Mouse (Mus musculus) hindbrain, embryonic 14.5 days (tissue): ENCODE measurements around the gene Actl11. TPM values are rescaled to one million over a fixed set of nuclear protein-coding genes. Genes with fewer than 3 reads are reported as not detected.

Experiments used
- ATAC-seq: fragments of 200-750 bp; cut with Nextera tagmentation; 2 replicates; pipeline ENCODE4 v1.8.0; 2017; ENCODE audit warnings: moderate number of reproducible peaks, mild to moderate bottlenecking, moderate TSS enrichment, moderate library complexity; ENCODE audit not compliant: low FRiP score
- DNase-seq: peaks from one replicate; pipeline ENCODE4 v3.0.0-alpha.2; 2015; ENCODE audit warnings: low spot score
- H3K27ac ChIP-seq: fragments of 300-500 bp; sonication (generic); 2 replicates; pipeline ENCODE4 v1.5.1; 2014; ENCODE audit warnings: mild to moderate bottlenecking, moderate library complexity
- H3K27me3 ChIP-seq: fragments of 300-500 bp; sonication (generic); 2 replicates; pipeline ENCODE4 v1.6.1; 2014; ENCODE audit warnings: mild to moderate bottlenecking, low read length, mixed read lengths; ENCODE audit not compliant: control insufficient read depth, insufficient read depth
- H3K36me3 ChIP-seq: fragments of 300-500 bp; sonication (generic); replicated peaks from 2 replicates; pipeline ENCODE4 v1.6.1; 2014; ENCODE audit not compliant: control insufficient read depth, insufficient read depth
- H3K4me1 ChIP-seq: fragments of 300-500 bp; sonication (generic); replicated peaks from 2 replicates; pipeline ENCODE4 v1.6.1; 2014; ENCODE audit warnings: antibody characterized with exemption, low read length, mixed read lengths; ENCODE audit not compliant: control insufficient read depth, insufficient read depth
- H3K4me2 ChIP-seq: fragments of 300-500 bp; sonication (generic); replicated peaks from 2 replicates; pipeline ENCODE4 v1.6.1; 2014; ENCODE audit warnings: mild to moderate bottlenecking, moderate library complexity
- H3K4me3 ChIP-seq: fragments of 300-500 bp; sonication (generic); replicated peaks from 2 replicates; pipeline ENCODE4 v1.5.1; 2014; ENCODE audit warnings: mild to moderate bottlenecking, low read length
- H3K9ac ChIP-seq: fragments of 300-500 bp; sonication (generic); 2 replicates; pipeline ENCODE4 v1.6.1; 2014
- H3K9me3 ChIP-seq: fragments of 300-500 bp; sonication (generic); 2 replicates; pipeline ENCODE4 v1.6.1; 2016; ENCODE audit warnings: low read length; ENCODE audit not compliant: control insufficient read depth
- WGBS: fragments of 180-500 bp; shearing (Covaris S2); extraction: QIAGEN DNeasy Blood & Tissue Kit; methylation state at CpG from one replicate; pipeline ENCODE4 v1.1.7; 2014; 5-methylcytosine and 5-hydroxymethylcytosine counted together
- polyA plus RNA-seq: library from polyadenylated mRNA; unstranded; fragments of >200 nt; fragmentation: Nextera tagmentation; extraction: Ambion mirVana; gene quantifications from 2 replicates; pipeline ENCODE4 v1.2.1, GENCODE M21; 2014

Actl11 gene
- polyA plus RNA-seq, 1 experiment from 2014 or later: not detected

DNA sequence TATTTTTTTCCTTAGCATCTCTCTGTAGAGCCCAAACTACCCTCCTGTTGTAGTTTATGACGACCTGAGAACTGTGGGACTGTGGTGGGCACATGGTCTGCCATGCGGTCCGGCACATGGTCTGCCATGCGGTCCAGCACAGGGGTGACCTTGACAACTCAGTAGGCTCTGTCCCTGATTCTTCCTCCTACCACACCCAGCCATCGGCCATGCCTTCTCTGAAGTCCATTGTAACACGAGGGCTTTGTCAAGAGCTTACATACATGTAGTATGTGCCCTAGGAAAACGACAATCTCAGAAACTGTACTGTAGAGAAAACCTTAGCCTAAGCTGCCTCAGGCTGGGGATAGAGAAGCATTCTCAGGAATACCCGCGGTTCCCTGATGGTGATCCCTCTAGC is 36.4 kb downstream of the Actl11 start:
- Histone ChIP-seq H3K4me3 (no peak overlapping the region), H3K27me3 (no peaks in the 10 kb centered on the region), H3K4me1 (peaks cover 16% of the 10 kb centered on the region), H3K4me2 (no peak overlapping the region), H3K9ac (no peak overlapping the region), H3K9me3 (no peaks in the 10 kb centered on the region), H3K27ac (no peak overlapping the region), H3K36me3 (no peaks in the 10 kb centered on the region)
- DNase-seq (no peak), ATAC-seq (no peak)
- whole genome bisulfite sequencing: 91% methylated on average over 9 of the region's 9 CpGs

DNA sequence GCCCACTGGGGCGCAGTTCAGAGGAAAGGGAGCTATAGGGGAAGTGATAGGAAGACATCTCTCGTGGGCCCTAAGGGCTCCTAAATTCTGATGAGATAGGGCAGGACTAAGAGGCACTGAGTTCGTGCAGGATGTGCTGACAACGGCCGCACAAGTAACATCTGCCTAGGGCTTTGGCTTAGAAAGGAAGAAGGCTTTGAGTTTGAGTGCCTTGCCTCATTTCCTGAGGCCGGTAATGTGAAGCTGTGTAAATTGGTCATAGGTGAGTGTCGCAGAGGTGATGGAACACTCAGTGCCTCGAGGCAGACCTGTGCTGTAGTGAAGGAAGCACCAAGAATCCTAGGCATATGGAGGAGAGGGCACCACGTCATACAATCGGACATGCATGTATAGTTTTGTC is 38.4 kb downstream of the Actl11 start:
- Histone ChIP-seq H3K36me3 (no peaks in the 10 kb centered on the region), H3K4me1 (peaks cover 6% of the 10 kb centered on the region; the same call in 1 of the 2 replicates), H3K9ac (no peak overlapping the region), H3K9me3 (no peaks in the 10 kb centered on the region), H3K4me3 (no peak overlapping the region), H3K27me3 (no peaks in the 10 kb centered on the region), H3K27ac (no peak overlapping the region), H3K4me2 (no peak overlapping the region)
- ATAC-seq (no peak), DNase-seq (no peak)
- 93% methylated on average over 10 of the region's 10 CpGs for WGBS

DNA sequence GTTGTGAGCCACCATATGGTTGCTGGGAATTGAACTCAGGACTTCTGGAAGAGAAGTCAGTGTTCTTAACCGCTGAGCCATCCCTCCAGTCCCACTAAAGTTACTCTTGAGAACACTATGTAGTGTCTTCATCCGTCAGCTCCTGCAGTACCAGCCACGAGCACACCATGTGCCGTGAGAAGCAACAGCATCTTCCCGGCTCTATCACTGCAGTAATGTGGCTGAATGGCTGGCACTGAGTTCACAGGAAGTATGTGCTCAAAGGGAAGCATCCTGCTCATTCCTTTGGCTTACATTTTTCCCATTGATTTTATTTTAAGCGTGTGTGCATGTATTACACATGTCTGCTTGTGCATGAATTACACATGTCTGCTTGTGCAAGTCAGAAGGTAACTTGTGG is 39.2 kb downstream of the Actl11 start:
- Histone ChIP-seq H3K27ac (no peak overlapping the region), H3K27me3 (no peaks in the 10 kb centered on the region), H3K4me2 (no peak overlapping the region), H3K4me3 (no peak overlapping the region), H3K9me3 (no peaks in the 10 kb centered on the region), H3K36me3 (no peaks in the 10 kb centered on the region), H3K9ac (no peak overlapping the region), H3K4me1 (no peaks in the 10 kb centered on the region)
- 89% methylated on average over 6 of the region's 6 CpGs for WGBS
- DNase-seq (no peak), ATAC-seq (no peak)

DNA sequence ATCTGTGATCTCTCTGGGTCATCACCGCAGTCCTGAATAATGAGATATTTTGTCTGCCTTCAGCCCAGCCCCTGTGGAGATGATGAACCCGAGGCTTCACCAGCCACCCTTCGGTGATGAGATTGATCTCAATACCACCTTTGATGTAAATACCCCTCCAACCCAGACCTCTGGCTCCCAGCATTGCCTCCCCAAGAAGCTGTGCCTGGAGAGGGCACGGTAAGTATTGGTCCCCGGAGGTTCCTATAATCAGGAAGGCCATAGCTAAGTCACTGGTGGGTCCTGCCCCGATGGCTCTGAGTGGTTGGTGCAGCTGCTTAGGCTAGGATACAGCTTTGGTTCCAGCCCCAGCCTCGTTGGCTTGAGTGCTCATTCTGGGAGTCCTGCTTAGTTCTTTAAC is 40.3 kb downstream of the Actl11 start:
- DNase-seq (no peak), ATAC-seq (no peak)
- Histone ChIP-seq H3K9ac (no peak overlapping the region), H3K4me2 (no peak overlapping the region), H3K4me3 (no peak overlapping the region), H3K27me3 (no peaks in the 10 kb centered on the region), H3K27ac (no peak overlapping the region), H3K36me3 (no peaks in the 10 kb centered on the region), H3K9me3 (no peaks in the 10 kb centered on the region), H3K4me1 (no peaks in the 10 kb centered on the region)
- WGBS: 95% methylated on average over 7 of the region's 7 CpGs

DNA sequence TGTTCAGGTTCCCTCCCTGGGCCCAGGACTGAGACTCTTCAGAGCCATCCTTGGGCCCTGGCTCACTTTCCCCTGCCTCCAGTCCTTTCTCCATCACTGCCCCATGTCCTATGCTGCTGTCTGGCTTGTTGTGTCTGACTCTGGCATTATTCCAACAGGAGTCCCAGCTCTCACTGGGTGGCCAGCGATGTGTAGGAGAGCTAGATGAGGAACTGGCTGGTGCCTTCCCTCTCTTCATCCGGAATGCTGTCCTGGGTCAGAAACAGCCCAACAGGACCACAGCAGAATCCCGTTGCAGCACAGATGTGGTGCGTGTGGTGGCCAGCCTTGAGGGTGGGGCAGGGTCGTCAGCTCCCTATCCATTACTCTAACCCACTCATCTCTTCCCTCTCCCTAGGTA is 42.0 kb downstream of the Actl11 start:
- DNase-seq (no peak), ATAC-seq (no peak)
- no peaks in the 10 kb centered on the region for H3K4me1 ChIP-seq
- no peak overlapping the region for H3K4me2 ChIP-seq
- H3K27ac ChIP-seq: no peak overlapping the region
- no peak overlapping the region for H3K4me3 ChIP-seq
- H3K27me3 ChIP-seq: no peaks in the 10 kb centered on the region
- H3K9ac ChIP-seq: no peak overlapping the region
- H3K9me3 ChIP-seq: no peaks in the 10 kb centered on the region
- no peaks in the 10 kb centered on the region for H3K36me3 ChIP-seq
- WGBS: 89% methylated on average over 5 of the region's 5 CpGs

DNA sequence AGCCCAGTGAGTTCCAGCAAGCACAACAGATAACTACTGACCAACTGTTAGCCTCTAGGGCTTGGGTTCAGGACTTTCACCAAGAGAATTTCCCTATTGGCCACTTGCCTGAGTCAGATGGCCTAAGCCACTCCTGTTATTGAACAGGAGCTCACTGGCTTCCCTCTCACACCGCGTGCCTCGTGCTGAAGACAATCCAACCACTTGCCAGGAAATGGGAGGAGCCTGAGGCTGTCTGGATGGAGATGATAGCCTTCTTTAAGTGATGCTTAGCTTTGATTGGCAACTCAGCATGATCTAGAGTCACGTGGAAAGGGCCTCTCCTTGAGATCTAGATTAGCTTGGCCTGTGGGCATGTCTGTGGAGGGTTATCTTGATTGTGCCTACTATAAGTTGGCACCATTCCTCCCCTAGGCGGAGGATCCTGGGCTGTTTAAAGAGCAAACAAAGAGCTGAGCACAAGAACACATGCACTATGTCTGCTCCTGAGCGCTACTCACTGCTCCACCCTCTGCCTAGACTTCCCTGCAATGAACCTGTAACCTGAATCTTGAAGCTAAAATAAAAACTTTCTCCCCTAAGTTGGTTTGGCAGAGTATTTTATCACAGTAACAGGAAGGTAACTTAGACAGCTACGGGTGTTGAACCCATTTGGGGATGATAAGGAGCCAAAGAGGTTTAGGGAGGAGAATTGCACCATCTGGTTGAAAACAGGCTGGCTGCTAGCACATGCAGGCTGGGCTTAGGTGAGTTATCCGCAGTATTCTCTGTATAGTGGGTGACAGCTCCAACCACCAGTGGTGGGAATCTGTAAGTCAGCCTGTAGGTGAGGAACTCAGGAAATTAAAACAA is 43.6 kb downstream of the Actl11 start:
- WGBS: 86% methylated on average over 8 of the region's 8 CpGs
- Histone ChIP-seq H3K9ac (no peak overlapping the region), H3K27ac (no peak overlapping the region), H3K9me3 (no peaks in the 10 kb centered on the region), H3K4me1 (no peaks in the 10 kb centered on the region), H3K4me3 (no peak overlapping the region), H3K27me3 (no peaks in the 10 kb centered on the region), H3K36me3 (no peaks in the 10 kb centered on the region), H3K4me2 (no peak overlapping the region)
- no peak for DNase-seq
- no peak for ATAC-seq

DNA sequence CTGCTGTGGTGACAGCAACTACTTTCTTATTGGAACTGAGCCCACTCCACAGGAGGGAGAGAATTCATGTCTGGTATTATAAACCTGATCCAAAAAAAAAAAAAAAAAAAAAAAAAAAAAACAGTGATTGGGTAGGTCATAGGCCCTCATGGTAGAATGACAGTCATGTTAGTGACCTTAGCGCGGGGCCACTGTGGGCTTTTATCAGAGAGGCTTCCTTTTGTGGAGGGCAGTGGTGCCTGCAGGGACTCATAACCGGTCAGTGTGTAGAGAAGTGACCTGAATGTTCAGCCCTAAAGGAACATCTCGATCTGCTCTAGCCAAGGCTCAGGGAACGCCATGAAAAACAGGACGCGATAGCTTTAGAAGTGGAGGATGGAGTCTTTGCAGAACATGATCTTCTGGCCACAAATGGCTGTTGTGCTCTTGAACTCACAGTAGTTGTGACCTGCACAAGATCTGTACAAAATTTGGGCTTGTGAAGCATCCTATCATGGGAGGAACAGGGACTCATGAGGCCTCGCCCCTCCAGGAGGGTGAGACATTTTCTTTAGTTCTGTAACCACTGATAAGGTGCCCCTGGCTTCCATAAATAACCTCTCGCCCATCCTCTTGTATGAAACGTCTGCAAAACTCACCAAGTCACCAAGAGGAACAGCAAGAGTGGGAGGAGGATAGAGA is 46.4 kb downstream of the Actl11 start:
- 84% methylated on average over 10 of the region's 10 CpGs for WGBS
- Histone ChIP-seq H3K27me3 (no peaks in the 10 kb centered on the region), H3K4me2 (no peak overlapping the region), H3K9ac (no peak overlapping the region), H3K36me3 (no peaks in the 10 kb centered on the region), H3K4me1 (no peaks in the 10 kb centered on the region), H3K27ac (no peak overlapping the region), H3K4me3 (no peak overlapping the region), H3K9me3 (no peaks in the 10 kb centered on the region)
- no peak for ATAC-seq
- no peak for DNase-seq

DNA sequence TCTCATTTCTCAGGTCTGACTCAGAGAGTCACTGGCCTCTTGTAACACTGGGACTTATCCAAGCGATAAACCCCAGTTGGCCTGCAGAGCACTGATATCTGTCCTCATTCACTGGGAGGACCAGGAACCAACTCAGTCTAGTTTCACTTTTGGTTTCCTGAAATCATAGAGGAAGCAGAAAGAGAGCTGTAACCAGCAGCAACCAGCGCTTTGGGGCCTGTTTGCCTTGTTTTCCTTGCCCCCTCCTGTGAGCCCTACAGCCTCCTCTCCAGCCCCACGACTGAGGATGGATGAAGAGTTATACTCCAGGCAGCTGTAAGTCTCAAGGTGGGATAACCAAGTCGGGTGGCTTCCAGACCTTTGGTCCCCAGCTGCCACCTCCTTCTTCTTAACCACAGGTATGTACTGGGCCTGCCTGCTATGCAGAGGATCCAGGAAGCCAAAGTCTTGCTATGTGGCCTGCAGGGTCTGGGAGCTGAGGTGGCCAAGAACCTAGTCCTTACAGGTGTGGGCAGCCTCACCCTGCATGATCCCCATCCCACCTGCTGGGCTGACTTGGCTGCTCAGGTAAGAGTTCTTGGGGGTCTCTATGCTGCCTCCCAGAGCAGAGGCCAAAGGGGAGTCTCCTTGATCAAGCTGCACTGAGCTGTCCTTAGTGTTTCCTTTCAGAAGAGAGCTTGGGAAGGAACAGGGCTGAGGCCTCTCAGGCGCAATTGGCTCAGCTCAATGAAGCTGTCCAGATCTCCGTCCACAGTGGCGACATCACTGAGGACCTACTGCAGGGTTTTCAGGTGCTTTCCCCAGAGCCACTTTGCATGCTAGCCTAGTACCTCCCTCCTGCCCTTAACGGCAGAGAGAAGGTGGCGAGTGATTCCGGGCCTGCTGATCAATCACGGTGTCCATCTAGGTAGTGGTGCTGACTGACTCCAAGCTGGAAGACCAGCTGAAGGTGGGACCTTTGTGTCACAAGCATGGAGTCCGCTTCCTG is 47.4 kb downstream of the Actl11 start, which contains the start of gene Uba7:
Uba7 (plus strand) TSS at position 107 of the 988 bp plus-strand sequence.
- WGBS: 72% methylated on average over 12 of the region's 12 CpGs
- H3K4me2 ChIP-seq: no peak within 1 kb of the TSS

DNA sequence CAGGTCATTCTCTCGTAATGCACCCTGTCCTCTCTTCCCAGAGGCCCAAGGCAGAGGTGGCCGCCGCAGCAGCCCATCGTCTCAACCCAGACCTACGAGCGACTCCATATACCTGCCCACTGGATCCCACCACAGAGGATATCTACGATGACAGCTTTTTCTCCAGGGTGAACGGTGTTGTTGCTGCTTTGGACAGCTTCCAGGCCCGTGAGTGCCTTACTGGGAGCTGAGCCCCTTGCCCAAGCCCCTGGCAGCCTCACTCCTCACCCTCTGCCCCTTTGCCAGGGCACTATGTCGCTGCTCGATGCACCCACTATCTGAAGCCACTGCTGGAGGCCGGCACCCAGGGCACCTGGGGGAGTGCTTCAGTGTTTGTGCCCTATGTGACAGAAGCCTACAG is 50.5 kb downstream of the Actl11 start:
- Histone ChIP-seq H3K4me2 (no peak overlapping the region), H3K9me3 (no peaks in the 10 kb centered on the region), H3K9ac (no peak overlapping the region), H3K4me1 (peaks cover 9% of the 10 kb centered on the region; the same call in 1 of the 2 replicates), H3K27ac (no peak overlapping the region), H3K36me3 (no peaks in the 10 kb centered on the region), H3K4me3 (no peak overlapping the region), H3K27me3 (no peaks in the 10 kb centered on the region)
- 91% methylated on average over 12 of the region's 12 CpGs for WGBS
- ATAC-seq (no peak), DNase-seq (no peak)

More for the DNA sequence above, 47.4 kb downstream of the Actl11 start, which contains the start of gene Uba7:
- no peak for DNase-seq
- no peaks in the 10 kb centered on the region for H3K36me3 ChIP-seq
- H3K4me3 ChIP-seq: no peak within 1 kb of the TSS
- ATAC-seq: no peak
- H3K9ac ChIP-seq: no peak within 1 kb of the TSS
- no peak within 1 kb of the TSS for H3K27ac ChIP-seq
- no peaks in the 10 kb centered on the region for H3K9me3 ChIP-seq
- H3K4me1 ChIP-seq: no peaks in the 10 kb centered on the region
- H3K27me3 ChIP-seq: no peaks in the 10 kb centered on the region
